Mouse (Mus musculus) embryonic facial prominence, embryonic 11.5 days (tissue): ENCODE data around the gene Slc25a20. TPM values are rescaled to one million over a fixed set of nuclear protein-coding genes. Genes with fewer than 3 reads are reported as not detected.
A peak's percentile ranks its signal among the peaks of the same experiment; 100 is the strongest.

ENCODE experiments used
- ATAC-seq: fragments of 200-750 bp; cut with Nextera tagmentation; replicated peaks from 2 replicates; pipeline ENCODE4 v1.8.0; 2017; ENCODE audit warnings: low read depth; ENCODE audit not compliant: insufficient number of reproducible peaks, low FRiP score, low TSS enrichment
- DNase-seq: peaks from one replicate; pipeline ENCODE4 v3.0.0-alpha.2; 2015; ENCODE audit warnings: low spot score
- H3K27ac ChIP-seq: fragments of 300-500 bp; sonication (generic); replicated peaks from 2 replicates; pipeline ENCODE4 v1.5.1; 2014; ENCODE audit warnings: mild to moderate bottlenecking, low read depth, low read length, control low read depth
- H3K27me3 ChIP-seq: fragments of 300-500 bp; sonication (generic); 2 replicates; pipeline ENCODE4 v1.6.1; 2014; ENCODE audit warnings: mild to moderate bottlenecking, low read length, moderate library complexity, mixed read lengths; ENCODE audit not compliant: control insufficient read depth, insufficient read depth
- H3K36me3 ChIP-seq: fragments of 300-500 bp; sonication (generic); replicated peaks from 2 replicates; pipeline ENCODE4 v1.6.1; 2014; ENCODE audit warnings: low read depth, mild to moderate bottlenecking, low read length, moderate library complexity, mixed read lengths; ENCODE audit not compliant: control insufficient read depth, insufficient read depth
- H3K4me1 ChIP-seq: fragments of 300-500 bp; sonication (generic); 2 replicates; pipeline ENCODE4 v1.6.1; 2014; ENCODE audit warnings: low read length, mixed read lengths; ENCODE audit not compliant: control insufficient read depth, insufficient read depth
- H3K4me2 ChIP-seq: fragments of 300-500 bp; sonication (generic); 2 replicates; pipeline ENCODE4 v1.6.1; 2014; ENCODE audit warnings: low read depth, mild to moderate bottlenecking, control low read depth, low read length, moderate library complexity
- H3K4me3 ChIP-seq: fragments of 300-500 bp; sonication (generic); 2 replicates; pipeline ENCODE4 v1.5.1; 2014; ENCODE audit warnings: low read depth, low read length, control low read depth
- H3K9ac ChIP-seq: fragments of 300-500 bp; sonication (generic); replicated peaks from 2 replicates; pipeline ENCODE4 v1.6.1; 2014; ENCODE audit warnings: mild to moderate bottlenecking, control low read depth, low read length
- H3K9me3 ChIP-seq: fragments of 300-500 bp; sonication (generic); replicated peaks from 2 replicates; pipeline ENCODE4 v1.6.1; 2016; ENCODE audit warnings: mild to moderate bottlenecking, low read length, inconsistent platforms, mixed read lengths; ENCODE audit not compliant: control insufficient read depth
- WGBS: fragments of 180-500 bp; shearing (Covaris S2); extraction: QIAGEN DNeasy Blood & Tissue Kit; methylation state at CpG from one replicate; pipeline ENCODE4 v1.1.7; 2014; 5-methylcytosine and 5-hydroxymethylcytosine counted together
- polyA plus RNA-seq: library from polyadenylated mRNA; unstranded; fragments of >200 nt; fragmentation: Nextera tagmentation; extraction: Ambion mirVana; gene quantifications from 2 replicates; pipeline ENCODE4 v1.2.1, GENCODE M21; 2014

The Slc25a20 gene
- polyA plus RNA-seq, 1 experiment from 2014 or later, result 34.5 TPM

- no peaks in the 10 kb centered on the region for H3K4me1 ChIP-seq
- ATAC-seq (no peak), DNase-seq (no peak)
- WGBS, result 50% methylated on average over 6 of the region's 6 CpGs
- H3K27ac ChIP-seq, result no peak overlapping the region
- H3K36me3 ChIP-seq, result no peaks in the 10 kb centered on the region
- H3K4me3 ChIP-seq, result peak overlapping the region; percentile 71
- H3K9me3 ChIP-seq, result no peaks in the 10 kb centered on the region
- no peaks in the 10 kb centered on the region for H3K27me3 ChIP-seq
- peak overlapping the region; percentile 71 for H3K4me2 ChIP-seq
- H3K9ac ChIP-seq, result peak overlapping the region; percentile 71
These were observed 772 bp downstream of the Slc25a20 start for GRCm38 (mm10) chr9:108662660-108663059.

DNA sequence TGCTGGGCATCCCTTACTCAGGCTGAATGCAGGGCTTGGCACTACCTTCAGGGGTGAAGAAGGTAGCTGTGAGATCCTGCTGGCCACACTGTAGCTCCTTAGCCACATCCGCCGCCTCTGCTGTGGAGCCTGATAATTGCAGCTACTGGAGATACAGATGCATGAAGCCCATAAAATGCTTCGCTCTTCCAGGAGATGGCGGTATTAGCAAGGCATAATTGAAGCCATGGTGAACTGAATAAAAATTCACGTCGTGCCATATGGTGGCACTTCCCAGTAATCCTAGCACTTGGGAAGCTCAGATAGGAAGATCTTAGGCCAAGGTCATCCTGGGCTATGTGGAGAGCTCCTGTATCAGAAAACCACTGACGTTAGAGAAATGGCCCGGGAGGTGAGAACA lies 8.0 kb downstream of the Slc25a20 start:
- DNase-seq (peak; percentile 60), ATAC-seq (no peak)
- no peak overlapping the region for H3K4me2 ChIP-seq
- no peak overlapping the region for H3K27ac ChIP-seq
- no peak overlapping the region for H3K9ac ChIP-seq
- WGBS, result 50% methylated on average over 8 of the region's 8 CpGs
- no peak overlapping the region for H3K4me3 ChIP-seq
- H3K36me3 ChIP-seq, result no peaks in the 10 kb centered on the region; the same call in 1 of the 2 replicates
- H3K4me1 ChIP-seq, result no peaks in the 10 kb centered on the region
- H3K27me3 ChIP-seq, result no peaks in the 10 kb centered on the region
- no peaks in the 10 kb centered on the region for H3K9me3 ChIP-seq

DNA sequence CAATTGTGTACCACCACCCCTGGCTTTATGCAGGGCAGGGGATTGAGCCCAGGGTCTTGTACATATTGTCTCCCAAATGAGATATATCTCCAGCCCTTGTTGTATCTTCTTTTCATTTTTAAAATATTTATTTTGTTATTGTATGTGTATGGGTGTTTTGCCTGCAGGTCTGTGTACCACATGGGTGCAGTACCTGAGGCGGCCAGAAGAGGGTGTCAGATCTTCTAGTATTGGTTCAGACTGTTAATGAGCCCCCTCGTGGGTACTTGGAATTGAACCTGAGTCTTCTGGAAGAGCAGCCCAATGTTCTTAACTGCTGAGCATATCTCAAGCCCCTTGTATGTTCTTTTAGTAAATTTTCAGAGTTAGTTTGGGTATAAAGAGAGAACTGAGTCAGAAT lies 11.3 kb downstream of the Slc25a20 start:
- no peaks in the 10 kb centered on the region for H3K4me1 ChIP-seq
- no peaks in the 10 kb centered on the region; the same call in 1 of the 2 replicates for H3K36me3 ChIP-seq
- H3K27me3 ChIP-seq, result no peaks in the 10 kb centered on the region
- WGBS, result 50% methylated on average over 2 of the region's 2 CpGs
- H3K4me3 ChIP-seq, result no peak overlapping the region
- DNase-seq (peak; percentile 39), ATAC-seq (no peak)
- no peak overlapping the region for H3K4me2 ChIP-seq
- H3K9ac ChIP-seq, result no peak overlapping the region
- no peaks in the 10 kb centered on the region for H3K9me3 ChIP-seq
- no peak overlapping the region for H3K27ac ChIP-seq

DNA sequence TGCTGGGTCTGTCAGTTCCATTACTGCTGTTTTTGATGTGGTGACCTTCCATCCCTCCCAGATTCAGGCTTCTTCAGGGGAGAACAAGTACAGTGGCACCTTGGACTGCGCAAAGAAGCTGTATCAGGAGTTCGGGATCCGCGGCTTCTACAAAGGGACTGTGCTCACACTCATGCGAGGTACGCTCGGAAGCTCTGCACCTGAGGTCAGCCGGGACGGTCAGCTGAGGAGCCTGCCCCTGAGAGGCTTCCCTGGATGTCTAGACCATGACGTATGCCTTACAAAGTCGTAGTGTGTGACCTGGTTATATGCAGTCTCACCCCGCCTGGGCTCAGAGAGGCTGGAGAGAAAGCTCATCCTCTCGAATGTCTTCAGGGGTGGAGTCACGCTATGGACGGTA lies 18.1 kb downstream of the Slc25a20 start:
- no peak overlapping the region for H3K9ac ChIP-seq
- 94% methylated on average over 15 of the region's 15 CpGs for WGBS
- H3K4me3 ChIP-seq, result no peak overlapping the region
- no peaks in the 10 kb centered on the region for H3K9me3 ChIP-seq
- H3K36me3 ChIP-seq, result no peaks in the 10 kb centered on the region; the same call in 1 of the 2 replicates
- no peak overlapping the region for H3K4me2 ChIP-seq
- ATAC-seq (no peak), DNase-seq (no peak)
- H3K27ac ChIP-seq, result no peak overlapping the region
- H3K27me3 ChIP-seq, result no peaks in the 10 kb centered on the region
- H3K4me1 ChIP-seq, result no peaks in the 10 kb centered on the region

DNA sequence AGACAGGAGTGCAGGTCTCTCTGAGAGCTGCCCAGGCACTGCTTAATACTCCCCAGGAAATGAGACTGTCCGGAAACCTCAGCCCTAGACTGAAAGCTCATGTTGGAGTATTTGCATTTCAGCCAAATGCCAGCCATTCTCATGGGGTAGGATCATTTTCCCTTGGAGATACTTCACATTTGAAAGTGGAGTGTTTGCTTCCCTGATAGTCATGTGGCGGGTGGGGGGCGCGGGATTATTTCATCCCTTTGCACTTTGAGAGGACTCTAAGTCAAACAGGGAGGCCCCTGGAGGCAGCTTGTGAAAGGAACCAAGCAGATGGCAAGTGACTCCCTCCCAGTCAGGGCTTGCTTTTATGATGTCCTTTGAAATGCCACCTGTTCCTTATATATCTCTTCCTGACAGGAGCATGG lies 24.6 kb downstream of the Slc25a20 start:
- Histone ChIP-seq H3K4me1 (peaks cover under 1% of the 10 kb centered on the region; the same call in 1 of the 2 replicates), H3K4me2 (no peak overlapping the region), H3K36me3 (no peaks in the 10 kb centered on the region; the same call in 1 of the 2 replicates), H3K9ac (no peak overlapping the region), H3K9me3 (no peaks in the 10 kb centered on the region), H3K27ac (no peak overlapping the region), H3K4me3 (no peak overlapping the region), H3K27me3 (no peaks in the 10 kb centered on the region)
- ATAC-seq (peak; percentile 54), DNase-seq (no peak)
- 59% methylated on average over 4 of the region's 4 CpGs for WGBS

DNA sequence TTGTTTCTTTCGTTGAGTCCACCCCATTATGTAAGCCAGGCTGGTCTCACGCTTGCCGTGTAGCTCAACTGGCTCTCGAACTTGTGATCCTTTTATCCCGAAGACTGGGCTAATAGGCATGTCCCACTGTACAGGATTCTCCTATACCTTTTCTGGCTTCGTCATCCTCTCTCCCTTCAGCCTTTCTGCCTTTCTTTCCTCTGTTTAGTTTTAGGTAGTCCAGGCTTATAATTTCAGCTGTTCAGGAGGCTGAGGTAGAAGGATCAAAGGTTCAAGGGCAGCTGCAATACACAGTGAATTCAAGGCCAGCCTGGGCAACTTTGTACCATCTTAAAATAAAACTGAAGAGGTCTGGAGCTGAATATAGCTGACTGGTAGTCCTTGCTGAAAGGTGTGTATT lies 25.3 kb downstream of the Slc25a20 start:
- no peaks in the 10 kb centered on the region for H3K36me3 ChIP-seq
- 87% methylated on average over 6 of the region's 6 CpGs for WGBS
- no peak overlapping the region for H3K27ac ChIP-seq
- H3K4me3 ChIP-seq, result no peak overlapping the region
- no peaks in the 10 kb centered on the region for H3K27me3 ChIP-seq
- no peak overlapping the region for H3K9ac ChIP-seq
- no peak for DNase-seq
- no peak for ATAC-seq
- no peaks in the 10 kb centered on the region for H3K9me3 ChIP-seq
- no peak overlapping the region for H3K4me2 ChIP-seq
- peaks cover 3% of the 10 kb centered on the region; the same call in 1 of the 2 replicates for H3K4me1 ChIP-seq

- Histone ChIP-seq H3K4me1 (peaks cover 3% of the 10 kb centered on the region; the same call in 1 of the 2 replicates), H3K9me3 (no peaks in the 10 kb centered on the region), H3K9ac (no peak overlapping the region), H3K4me3 (no peak overlapping the region), H3K4me2 (no peak overlapping the region), H3K27ac (no peak overlapping the region), H3K27me3 (no peaks in the 10 kb centered on the region), H3K36me3 (no peaks in the 10 kb centered on the region)
- 66% methylated on average over 2 of the region's 2 CpGs for WGBS
- ATAC-seq (no peak), DNase-seq (no peak)
These were observed 25.8 kb downstream of the Slc25a20 start for GRCm38 (mm10) chr9:108687686-108688085.

DNA sequence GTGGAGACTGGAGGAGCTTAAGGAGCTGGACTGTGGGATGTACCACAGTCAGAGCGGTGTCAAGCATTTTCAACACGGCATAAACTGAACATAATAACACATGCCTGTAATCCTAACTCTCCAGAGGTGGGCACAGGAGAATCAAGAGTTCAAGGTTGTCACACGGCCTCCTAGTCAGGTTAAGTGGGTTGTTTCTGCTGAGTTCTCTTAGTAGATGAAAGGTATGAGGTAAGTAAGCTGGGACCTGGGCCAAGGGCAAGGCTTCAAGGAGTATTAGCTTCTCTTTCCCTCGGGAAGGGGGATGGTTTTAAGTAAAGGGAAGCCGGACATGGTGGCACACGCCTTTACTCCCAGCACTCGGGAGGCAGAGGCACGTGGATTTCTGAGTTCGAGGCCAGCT lies 26.6 kb downstream of the Slc25a20 start:
- Histone ChIP-seq H3K36me3 (no peaks in the 10 kb centered on the region), H3K9ac (no peak overlapping the region), H3K9me3 (no peaks in the 10 kb centered on the region), H3K4me3 (no peak overlapping the region), H3K27me3 (no peaks in the 10 kb centered on the region), H3K4me1 (peaks cover 3% of the 10 kb centered on the region; the same call in 1 of the 2 replicates), H3K27ac (no peak overlapping the region), H3K4me2 (no peak overlapping the region)
- DNase-seq (no peak), ATAC-seq (no peak)
- WGBS, result 85% methylated on average over 9 of the region's 9 CpGs
